Mouse (Mus musculus): Measurements from ENCODE around the gene Dis3l.

GRCm38 (mm10) chr9:64355627-64356026, 14.5 kb upstream of the Dis3l start:
- TF ChIP-seq CTCF (IDR thresholded peaks at IDR 0.05) (no peak), EP300 (IDR thresholded peaks at IDR 0.05) (no peak)

All from lung, postnatal 0 days (tissue).